Mouse (Mus musculus) B cell, adult 67 days (primary cell): ENCODE measurements around the gene Prrg2. TPM values are rescaled to one million over a fixed set of nuclear protein-coding genes. Genes with fewer than 3 reads are reported as not detected.

ENCODE experiments used
- total RNA-seq, 2 experiments: library from RNA; stranded (reverse); gene quantifications; 4 replicates each; pipeline ENCODE4 v1.2.4; 2023

Prrg2 gene
- total RNA-seq = 1 to 10 TPM; 2.9 to 3.9 TPM

GRCm38 (mm10) chr7:45062239-45062835, at the start of gene Prrg2, which contains the start of gene Nosip:
Gene Prrg2 (minus strand): TSS chr7:45062677.
Gene Nosip (plus strand): TSS chr7:45062429.

DNA sequence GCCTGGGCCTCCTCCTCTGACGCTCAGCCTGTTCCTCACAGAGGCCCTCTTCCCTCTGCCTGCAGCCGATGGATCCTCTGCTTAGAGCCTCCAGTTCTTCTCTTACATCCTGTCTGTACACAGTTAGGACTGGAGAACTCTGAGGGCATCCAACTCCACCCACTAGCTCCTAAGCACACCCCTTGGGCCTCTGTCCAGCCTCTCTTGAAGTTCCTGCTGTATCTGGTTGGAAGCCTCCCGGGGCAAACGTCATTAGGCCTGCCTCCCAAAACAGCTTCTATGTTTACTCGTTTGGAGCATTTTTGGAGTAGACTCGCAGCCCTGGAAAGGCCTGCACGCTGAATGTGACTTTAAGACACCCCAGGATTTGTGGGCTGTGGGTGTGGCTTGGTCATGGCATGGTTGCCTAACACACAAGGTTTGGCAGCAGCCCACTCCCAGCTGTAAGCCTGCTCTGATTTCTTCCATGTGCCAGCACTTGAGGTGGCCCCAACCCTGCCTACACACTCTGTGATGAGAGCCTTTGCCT, 41.2 kb upstream of the Prrg2 start, which contains the start of gene Fcgrt:
Fcgrt (minus strand) TSS at position 200 of the 529 bp plus-strand sequence.

DNA sequence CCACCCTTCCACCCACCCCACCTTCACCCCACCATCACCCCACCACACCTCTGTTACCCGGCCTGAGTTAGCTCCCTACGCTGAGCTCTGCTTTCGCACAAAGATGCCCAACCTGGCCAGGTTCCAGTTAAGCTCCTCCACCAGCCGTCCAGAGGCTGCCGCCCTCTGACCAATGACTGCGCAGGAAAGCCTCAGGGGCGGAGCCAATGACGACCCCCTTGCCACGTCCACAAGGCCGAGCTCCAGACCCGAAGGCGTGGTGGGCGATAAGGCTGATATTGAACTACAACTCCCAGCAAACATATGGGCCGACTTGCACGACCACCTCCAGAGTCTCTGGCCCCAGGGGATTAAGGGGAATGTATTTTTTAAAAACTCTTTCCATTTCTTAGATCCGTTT, 29.6 kb upstream of the Prrg2 start, which contains the start of gene Rcn3:
Rcn3 (minus strand) TSS at position 174 of the 400 bp plus-strand sequence.

GRCm38 (mm10) chr7:45052862-45053116, 9.7 kb downstream of the Prrg2 start, which contains the start of gene Prr12:
Gene Prr12 (minus strand): TSS chr7:45052881.

GRCm38 (mm10) chr7:45017242-45018061, 45.0 kb downstream of the Prrg2 start, which contains the start of gene Rras:
Gene Rras (plus strand): TSS chr7:45017961.

DNA sequence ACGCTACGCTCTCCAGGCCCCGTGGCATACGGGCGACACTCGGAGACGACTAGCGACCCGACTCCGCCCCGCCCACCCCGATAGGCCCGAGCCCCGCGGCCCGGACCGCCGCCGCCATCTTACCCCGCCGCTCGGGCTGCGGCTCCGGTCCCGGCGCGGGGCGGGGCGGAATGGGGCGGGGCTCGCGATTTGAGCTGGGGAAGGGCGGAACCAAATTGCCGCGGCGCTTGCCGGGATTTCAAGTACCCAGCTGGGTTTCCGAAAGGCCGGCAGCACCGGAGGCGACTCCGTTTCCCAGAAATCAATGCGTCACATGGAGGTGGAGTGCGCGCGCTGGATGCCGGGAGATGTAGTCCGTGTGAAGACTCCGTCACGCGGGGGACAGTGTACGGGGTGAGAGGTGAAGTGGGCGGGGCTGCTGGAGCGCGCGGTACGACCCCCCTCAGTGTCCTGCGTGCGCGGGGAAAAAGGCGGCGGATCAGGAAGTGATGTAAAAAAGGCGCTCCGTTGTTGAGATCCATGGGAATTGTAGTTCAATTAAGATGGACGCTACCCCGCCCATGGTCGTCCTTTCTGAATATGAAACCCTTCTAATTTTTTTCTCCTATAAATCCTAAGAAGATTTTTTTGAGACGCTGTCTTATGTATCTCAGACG, 46.4 kb downstream of the Prrg2 start, which contains the start of gene Scaf1:
Scaf1 (minus strand) TSS at position 407 of the 656 bp plus-strand sequence.

Other genes starting within 250 kb of the Prrg2 start
- gene Nup62, start 246.6 kb downstream of the Prrg2 start, total RNA-seq = 10 to 100 TPM; 53.1 to 61.7 TPM
- 100 to 1,000 TPM; 155 to 234 TPM for gene Il4i1, start 246.3 kb downstream of the Prrg2 start, total RNA-seq
- gene Atf5, start 246.0 kb downstream of the Prrg2 start, total RNA-seq = 1 to 10 TPM; 3.8 to 4.1 TPM
- 10 to 100 TPM; 47.4 to 54.3 TPM for gene Akt1s1, start 213.7 kb downstream of the Prrg2 start, total RNA-seq
- 100 to 1,000 TPM; 116 to 132 TPM for gene Tbc1d17, start 213.6 kb downstream of the Prrg2 start, total RNA-seq
- gene Pnkp, start 205.5 kb downstream of the Prrg2 start, total RNA-seq = 10 to 100 TPM; 75.0 to 80.9 TPM
- gene Ptov1, start 192.9 kb downstream of the Prrg2 start, total RNA-seq = 10 to 100 TPM; 14.0 to 23.5 TPM
- 10 to 100 TPM; 67.9 to 78.3 TPM for gene Med25, start 170.0 kb downstream of the Prrg2 start, total RNA-seq
- gene Fuz, start 166.6 kb downstream of the Prrg2 start, total RNA-seq = 10 to 100 TPM; 31.4 to 50.1 TPM
- 100 to 1,000 TPM in 1 of 2 experiments, 10 to 100 TPM in 1; 92.5 to 101 TPM for gene Ap2a1, start 133.2 kb downstream of the Prrg2 start, total RNA-seq
- gene Tsks, start 119.5 kb downstream of the Prrg2 start, total RNA-seq = not detected
- gene Cpt1c, start 87.8 kb downstream of the Prrg2 start, total RNA-seq = not detected
- 100 to 1,000 TPM; 154 to 155 TPM for gene Prmt1, start 76.1 kb downstream of the Prrg2 start, total RNA-seq
- 100 to 1,000 TPM; 195 TPM for gene Irf3, start 65.0 kb downstream of the Prrg2 start, total RNA-seq
- 10 to 100 TPM; 35.3 to 36.9 TPM for gene Bcl2l12, start 64.0 kb downstream of the Prrg2 start, total RNA-seq
- gene Scaf1, start 46.3 kb downstream of the Prrg2 start, total RNA-seq = 100 to 1,000 TPM; 100 to 104 TPM
- 10 to 100 TPM; 20.1 to 20.2 TPM for gene Rras, start 44.7 kb downstream of the Prrg2 start, total RNA-seq
- gene Prr12, start 9.8 kb downstream of the Prrg2 start, total RNA-seq = 10 to 100 TPM; 77.6 to 78.0 TPM
- gene Nosip, start 248 bp downstream of the Prrg2 start, total RNA-seq = 10 to 100 TPM; 65.6 to 78.2 TPM
- gene Rcn3, start 29.5 kb upstream of the Prrg2 start, total RNA-seq = 1 to 10 TPM; 3.6 to 6.8 TPM
- gene Fcgrt, start 41.2 kb upstream of the Prrg2 start, total RNA-seq = 10 to 100 TPM; 29.9 to 39.6 TPM
- 1,000 to 10,000 TPM; 2,440 to 2,508 TPM for gene Rps11, start 61.8 kb upstream of the Prrg2 start, total RNA-seq
- 1,000 to 10,000 TPM; 4,339 to 4,395 TPM for gene Rpl13a, start 66.1 kb upstream of the Prrg2 start, total RNA-seq
- gene Gm45713, start 73.6 kb upstream of the Prrg2 start, total RNA-seq = not detected
- 10 to 100 TPM; 77.8 to 83.8 TPM for gene Flt3l, start 73.8 kb upstream of the Prrg2 start, total RNA-seq
- gene Pih1d1, start 91.6 kb upstream of the Prrg2 start, total RNA-seq = 10 to 100 TPM; 40.5 to 51.7 TPM
- gene Aldh16a1, start 91.9 kb upstream of the Prrg2 start, total RNA-seq = 100 to 1,000 TPM; 128 to 137 TPM
- not detected for gene Slc17a7, start 101.3 kb upstream of the Prrg2 start, total RNA-seq
- not detected for gene Gfy, start 116.9 kb upstream of the Prrg2 start, total RNA-seq
- not detected for gene Pth2, start 118.3 kb upstream of the Prrg2 start, total RNA-seq
- 1 to 10 TPM in 1 of 2 experiments, under 1 TPM in 1; 0.46 to 1.1 TPM for gene Ccdc155, start 142.2 kb upstream of the Prrg2 start, total RNA-seq
- gene Dkkl1, start 149.5 kb upstream of the Prrg2 start, total RNA-seq = 1 to 10 TPM in 1 of 2 experiments, under 1 TPM in 1; 0.83 to 2.3 TPM
- gene Tead2, start 153.1 kb upstream of the Prrg2 start, total RNA-seq = not detected
- gene Cd37, start 176.4 kb upstream of the Prrg2 start, total RNA-seq = 1,000 to 10,000 TPM; 1,836 to 1,886 TPM
- gene Slc6a16, start 178.4 kb upstream of the Prrg2 start, total RNA-seq = not detected
- 1 to 10 TPM; 1.1 to 1.9 TPM for gene Slc6a21, start 214.8 kb upstream of the Prrg2 start, total RNA-seq